Mouse (Mus musculus): ENCODE measurements around the gene Inpp5a.

- TF ChIP-seq POLR2A (IDR thresholded peaks at IDR 0.05; ENCODE audit: borderline replicate concordance, extremely low read depth, insufficient read depth, insufficient read length, poor library complexity, severe bottlenecking) (no peak), CTCF (IDR thresholded peaks at IDR 0.05; ENCODE audit: borderline replicate concordance, extremely low read depth, insufficient read depth, insufficient read length) (no peak)
These were observed 46.1 kb upstream of the Inpp5a start for GRCm38 (mm10) chr7:139342809-139343208.

Measured in brain, embryonic 14.5 days (tissue).